Mouse (Mus musculus): Measurements from ENCODE around the gene Col5a1.

Col5a1 gene

GRCm38 (mm10) chr2:27885456-27886147, 623 bp upstream of the Col5a1 start:
- no peak for DNase-seq (ENCODE audit: low read depth in 2 of 2, low spot score in 2 of 2)

GRCm38 (mm10) chr2:27886608-27887460, 609 bp downstream of the Col5a1 start:
- no peak for DNase-seq (ENCODE audit: low read depth in 2 of 2, low spot score in 2 of 2)

GRCm38 (mm10) chr2:27887461-27888264, 1.4 kb downstream of the Col5a1 start:
- DNase-seq (ENCODE audit: low read depth in 2 of 2, low spot score in 2 of 2) = no peak

- no peak for DNase-seq (ENCODE audit: low read depth in 2 of 2, low spot score in 2 of 2)
Observed at GRCm38 (mm10) chr2:27888603-27889545, 2.6 kb downstream of the Col5a1 start.

GRCm38 (mm10) chr2:27891922-27892541, 5.8 kb downstream of the Col5a1 start:
- no peak for DNase-seq (ENCODE audit: low read depth in 2 of 2, low spot score in 2 of 2)

GRCm38 (mm10) chr2:27893015-27893414, 6.8 kb downstream of the Col5a1 start:
- DNase-seq (ENCODE audit: low read depth in 2 of 2, low spot score in 2 of 2) = no peak

GRCm38 (mm10) chr2:27894986-27895385, 8.8 kb downstream of the Col5a1 start:
- no peak for DNase-seq (ENCODE audit: low read depth in 2 of 2, low spot score in 2 of 2)

- no peak for DNase-seq (ENCODE audit: low read depth in 2 of 2, low spot score in 2 of 2)
Observed at GRCm38 (mm10) chr2:27895648-27896047, 9.4 kb downstream of the Col5a1 start.

- no peak for DNase-seq (ENCODE audit: low read depth in 2 of 2, low spot score in 2 of 2)
Observed at GRCm38 (mm10) chr2:27897161-27897560, 10.9 kb downstream of the Col5a1 start.

GRCm38 (mm10) chr2:27899894-27900293, 13.7 kb downstream of the Col5a1 start:
- DNase-seq (ENCODE audit: low read depth in 2 of 2, low spot score in 2 of 2) = peak; percentile 16 to 27

- DNase-seq (ENCODE audit: low read depth in 2 of 2, low spot score in 2 of 2) = no peak
Observed at GRCm38 (mm10) chr2:27901076-27901475, 14.9 kb downstream of the Col5a1 start.

GRCm38 (mm10) chr2:27901525-27902245, 15.5 kb downstream of the Col5a1 start:
- DNase-seq (ENCODE audit: low read depth in 2 of 2, low spot score in 2 of 2) = no peak

GRCm38 (mm10) chr2:27902318-27902717, 16.1 kb downstream of the Col5a1 start:
- DNase-seq (ENCODE audit: low read depth in 2 of 2, low spot score in 2 of 2) = no peak

GRCm38 (mm10) chr2:27905411-27905810, 19.2 kb downstream of the Col5a1 start:
- DNase-seq (ENCODE audit: low read depth in 2 of 2, low spot score in 2 of 2) = no peak

- no peak for DNase-seq (ENCODE audit: low read depth in 2 of 2, low spot score in 2 of 2)
Observed at GRCm38 (mm10) chr2:27910501-27910900, 24.3 kb downstream of the Col5a1 start.

GRCm38 (mm10) chr2:27912546-27913275, 26.5 kb downstream of the Col5a1 start:
- DNase-seq (ENCODE audit: low read depth in 2 of 2, low spot score in 2 of 2) = no peak

GRCm38 (mm10) chr2:27915726-27916125, 29.5 kb downstream of the Col5a1 start:
- DNase-seq (ENCODE audit: low read depth in 2 of 2, low spot score in 2 of 2) = no peak

GRCm38 (mm10) chr2:27916316-27916715, 30.1 kb downstream of the Col5a1 start:
- DNase-seq (ENCODE audit: low read depth in 2 of 2, low spot score in 2 of 2) = no peak

- no peak for DNase-seq (ENCODE audit: low read depth in 2 of 2, low spot score in 2 of 2)
Observed at GRCm38 (mm10) chr2:27917177-27917576, 31.0 kb downstream of the Col5a1 start.
